Mouse (Mus musculus): Measurements from ENCODE around the gene Tmem95.

The Tmem95 gene

GRCm38 (mm10) chr11:69846738-69847688 lies 30.8 kb downstream of the Tmem95 start:
- DNase-seq (ENCODE audit: low read depth, low spot score): peak; percentile 62

- peak; percentile 90 for DNase-seq (ENCODE audit: low read depth, low spot score)
Observed at GRCm38 (mm10) chr11:69846198-69846680, 31.6 kb downstream of the Tmem95 start, which contains the start of gene Plscr3. Gene Plscr3 (plus strand): TSS chr11:69846376.

- peak; percentile 69 for DNase-seq (ENCODE audit: low read depth, low spot score)
Observed at GRCm38 (mm10) chr11:69838714-69839104, 39.1 kb downstream of the Tmem95 start.

- peak; percentile 99 for DNase-seq (ENCODE audit: low read depth, low spot score)
Observed at GRCm38 (mm10) chr11:69837952-69838713, 39.7 kb downstream of the Tmem95 start, which contains the start of gene Tmem256. Gene Tmem256 (plus strand): TSS chr11:69838514.

GRCm38 (mm10) chr11:69837604-69837951 lies 40.2 kb downstream of the Tmem95 start, which contains the start of gene Nlgn2:
Gene Nlgn2 (minus strand): TSS chr11:69837784.
- no peak for DNase-seq (ENCODE audit: low read depth, low spot score)

- DNase-seq (ENCODE audit: low read depth, low spot score): peak; percentile 33
Observed at GRCm38 (mm10) chr11:69836703-69837576, 40.9 kb downstream of the Tmem95 start.

- DNase-seq (ENCODE audit: low read depth, low spot score): no peak
Observed at GRCm38 (mm10) chr11:69835966-69836335, 41.9 kb downstream of the Tmem95 start.

GRCm38 (mm10) chr11:69835326-69835965 lies 42.4 kb downstream of the Tmem95 start:
- DNase-seq (ENCODE audit: low read depth, low spot score): no peak

GRCm38 (mm10) chr11:69834001-69834549 lies 43.7 kb downstream of the Tmem95 start:
- no peak for DNase-seq (ENCODE audit: low read depth, low spot score)

- DNase-seq (ENCODE audit: low read depth, low spot score): no peak
Observed at GRCm38 (mm10) chr11:69833554-69833953, 44.3 kb downstream of the Tmem95 start.

- no peak for DNase-seq (ENCODE audit: low read depth, low spot score)
Observed at GRCm38 (mm10) chr11:69828832-69829231, 49.0 kb downstream of the Tmem95 start.

All from 3T3-L1 (cell line).